Mouse (Mus musculus) urinary bladder, adult 18-20 months (tissue): Measurements from ENCODE around the gene Cfl1.

Experiments used
- DNase-seq, 2 experiments: peaks; one replicate each; pipeline ENCODE4 v3.0.0; 2022; ENCODE audit warnings: low spot score in 2 of 2, mixed read lengths in 2 of 2

Gene Cfl1

GRCm38 (mm10) chr19:5529325-5530137, 39.3 kb downstream of the Cfl1 start:
- DNase-seq: peak; percentile 96 to 98

- DNase-seq: no peak
These were observed 39.9 kb downstream of the Cfl1 start for GRCm38 (mm10) chr19:5530138-5530524.

- DNase-seq: no peak
These were observed 42.3 kb downstream of the Cfl1 start for GRCm38 (mm10) chr19:5532520-5532919.

GRCm38 (mm10) chr19:5538786-5539185, 48.5 kb downstream of the Cfl1 start:
- DNase-seq: no peak

- no peak for DNase-seq
These were observed 53.1 kb downstream of the Cfl1 start for GRCm38 (mm10) chr19:5543362-5543761.

GRCm38 (mm10) chr19:5544031-5544430, 53.8 kb downstream of the Cfl1 start:
- DNase-seq: no peak
